Mouse (Mus musculus) MEL (cell line): ENCODE data around the gene Rcan1. TPM values are rescaled to one million over a fixed set of nuclear protein-coding genes. Genes with fewer than 3 reads are reported as not detected.

Experiments
- DNase-seq: peaks from one replicate; pipeline ENCODE4 v3.0.0; 2011; ENCODE audit warnings: low read depth, low spot score
- H3K27ac ChIP-seq: 2 replicates; pipeline ENCODE4 v1.5.1; 2012; ENCODE audit warnings: low read depth, mild to moderate bottlenecking, control low read depth, low read length, moderate library complexity; ENCODE audit not compliant: control insufficient read depth
- H3K27me3 ChIP-seq, 2 experiments: fragments of 150-350 bp in 1 of 2; sonication (generic) in 1 of 2; 2 replicates each; pipeline ENCODE4 v1.6.1; 2012; ENCODE audit warnings: low read length in 2 of 2, mild to moderate bottlenecking in 2 of 2, improper control_type of control experiment in 1 of 2, moderate library complexity in 1 of 2; ENCODE audit not compliant: insufficient read depth in 2 of 2, control insufficient read depth in 1 of 2
- H3K36me3 ChIP-seq, 2 experiments: 2 replicates each; pipeline ENCODE4 v1.6.1; 2012 to 2014; ENCODE audit warnings: low read length in 2 of 2, improper control_type of control experiment in 1 of 2, inconsistent platforms in 1 of 2, mild to moderate bottlenecking in 1 of 2; ENCODE audit not compliant: insufficient read depth in 2 of 2, control insufficient read depth in 1 of 2
- H3K4me1 ChIP-seq, 2 experiments: fragments of 150-350 bp in 1 of 2; sonication (generic) in 1 of 2; 2 replicates each; pipeline ENCODE4 v1.6.1; 2012; ENCODE audit warnings: low read length in 2 of 2, improper control_type of control experiment in 1 of 2, mild to moderate bottlenecking in 1 of 2; ENCODE audit not compliant: insufficient read depth in 2 of 2, control insufficient read depth in 1 of 2
- H3K4me3 ChIP-seq, 2 experiments: fragments of 150-350 bp in 1 of 2; sonication (generic) in 1 of 2; 2 replicates each; pipeline ENCODE4 v1.5.1; 2012; ENCODE audit warnings: low read depth in 2 of 2, low read length in 2 of 2, mild to moderate bottlenecking in 2 of 2, moderate library complexity in 2 of 2, control low read depth in 1 of 2, improper control_type of control experiment in 1 of 2; ENCODE audit not compliant: control insufficient read depth in 1 of 2, insufficient read depth in 1 of 2
- H3K79me2 ChIP-seq: 2 replicates; pipeline ENCODE4 v1.6.1; 2012; ENCODE audit warnings: mild to moderate bottlenecking, low read length, moderate library complexity; ENCODE audit not compliant: control insufficient read depth, poor library complexity, insufficient read depth
- H3K9ac ChIP-seq: 2 replicates; pipeline ENCODE4 v1.6.1; 2012; ENCODE audit warnings: low read depth, mild to moderate bottlenecking, control low read depth, low read length, moderate library complexity; ENCODE audit not compliant: control insufficient read depth, poor library complexity, severe bottlenecking
- H3K9me3 ChIP-seq: fragments of 150-350 bp; sonication (generic); replicated peaks from 2 replicates; pipeline ENCODE4 v1.6.1; 2012; ENCODE audit warnings: mild to moderate bottlenecking, low read length, improper control_type of control experiment, moderate library complexity; ENCODE audit not compliant: insufficient read depth
- BHLHE40 ChIP-seq: IDR thresholded peaks from 2 replicates; pipeline ENCODE4 v1.6.1; 2012; ENCODE audit warnings: low read depth, mild to moderate bottlenecking, inconsistent platforms, low read length, improper control_type of control experiment, borderline replicate concordance
- CTCF ChIP-seq, 3 experiments: IDR thresholded peaks in 2 of 3; conservative IDR thresholded peaks in 1 of 3; 2 replicates each; pipeline ENCODE4 v1.5.1; 2011 to 2012; ENCODE audit warnings: low read length in 3 of 3, low read depth in 2 of 3, mild to moderate bottlenecking in 2 of 3, improper control_type of control experiment in 1 of 3, inconsistent platforms in 1 of 3, mixed read lengths in 1 of 3, moderate library complexity in 1 of 3; ENCODE audit not compliant: control insufficient read depth in 1 of 3, insufficient read depth in 1 of 3, poor library complexity in 1 of 3, severe bottlenecking in 1 of 3
- EP300 ChIP-seq, 2 experiments: IDR thresholded peaks; 2 replicates each; pipeline ENCODE4 v1.6.1; 2011; ENCODE audit warnings: improper control_type of control experiment in 2 of 2, low read length in 2 of 2, low read depth in 1 of 2, mild to moderate bottlenecking in 1 of 2
- ETS1 ChIP-seq: IDR thresholded peaks from 2 replicates; pipeline ENCODE4 v1.6.1; 2012; ENCODE audit warnings: low read depth, mild to moderate bottlenecking, inconsistent platforms, low read length, improper control_type of control experiment, moderate library complexity
- GABPA ChIP-seq: IDR thresholded peaks from 2 replicates; pipeline ENCODE4 v1.6.1; 2012; ENCODE audit warnings: low read depth, mild to moderate bottlenecking, inconsistent platforms, low read length, improper control_type of control experiment, moderate library complexity
- GATA1 ChIP-seq: IDR thresholded peaks from 2 replicates; pipeline ENCODE4 v1.6.1; 2011; ENCODE audit warnings: low read depth, low read length, improper control_type of control experiment
- JUND ChIP-seq: IDR thresholded peaks from 2 replicates; pipeline ENCODE4 v1.6.1; 2011; ENCODE audit warnings: low read depth, mild to moderate bottlenecking, improper control_type of control experiment, low read length
- KAT2A ChIP-seq: conservative IDR thresholded peaks from 2 replicates; pipeline ENCODE4 v1.6.1; 2012; ENCODE audit warnings: low read depth, low read length, improper control_type of control experiment, inconsistent platforms
- MAX ChIP-seq: IDR thresholded peaks from 2 replicates; pipeline ENCODE4 v1.6.1; 2011; ENCODE audit warnings: low read length, improper control_type of control experiment
- MEF2A ChIP-seq: IDR thresholded peaks from 2 replicates; pipeline ENCODE4 v1.6.1; 2014; ENCODE audit warnings: low read depth, mild to moderate bottlenecking, inconsistent platforms, low read length, improper control_type of control experiment; ENCODE audit not compliant: poor library complexity, insufficient replicate concordance, severe bottlenecking; ENCODE audit errors: extremely low read depth
- MXI1 ChIP-seq: IDR thresholded peaks from 2 replicates; pipeline ENCODE4 v1.6.1; 2011; ENCODE audit warnings: mild to moderate bottlenecking, low read depth, low read length, improper control_type of control experiment
- MYB ChIP-seq: IDR thresholded peaks from 2 replicates; pipeline ENCODE4 v1.6.1; 2011; ENCODE audit warnings: mild to moderate bottlenecking, low read depth, low read length, improper control_type of control experiment
- MYC ChIP-seq: IDR thresholded peaks from 2 replicates; pipeline ENCODE4 v1.6.1; 2011; ENCODE audit warnings: low read depth, mild to moderate bottlenecking, low read length, improper control_type of control experiment, moderate library complexity
- POLR2A ChIP-seq, 2 experiments: IDR thresholded peaks; 2 replicates each; pipeline ENCODE4 v1.6.1; 2011 to 2012; ENCODE audit warnings: low read length in 2 of 2, mild to moderate bottlenecking in 2 of 2, control low read depth in 1 of 2, improper control_type of control experiment in 1 of 2, low read depth in 1 of 2, moderate library complexity in 1 of 2; ENCODE audit not compliant: control insufficient read depth in 1 of 2, insufficient read depth in 1 of 2, poor library complexity in 1 of 2
- POLR2AphosphoS2 ChIP-seq: IDR thresholded peaks from 2 replicates; pipeline ENCODE4 v1.6.1; 2011; ENCODE audit warnings: low read length, improper control_type of control experiment
- POLR2AphosphoS5 ChIP-seq: IDR thresholded peaks from 2 replicates; pipeline ENCODE4 v1.6.1; 2012; ENCODE audit warnings: low read depth, borderline replicate concordance, mild to moderate bottlenecking, inconsistent platforms, low read length, moderate library complexity, mixed read lengths
- RAD21 ChIP-seq: IDR thresholded peaks from 2 replicates; pipeline ENCODE4 v1.6.1; 2011; ENCODE audit warnings: mild to moderate bottlenecking, low read depth, low read length, improper control_type of control experiment
- RCOR1 ChIP-seq: IDR thresholded peaks from 2 replicates; pipeline ENCODE4 v1.6.1; 2012; ENCODE audit warnings: low read depth, mild to moderate bottlenecking, inconsistent platforms, low read length, improper control_type of control experiment
- SMC3 ChIP-seq: IDR thresholded peaks from 2 replicates; pipeline ENCODE4 v1.6.1; 2011; ENCODE audit warnings: low read depth, low read length, improper control_type of control experiment
- TAL1 ChIP-seq: IDR thresholded peaks from 2 replicates; pipeline ENCODE4 v1.6.1; 2012; ENCODE audit warnings: mild to moderate bottlenecking, inconsistent platforms, low read length, moderate library complexity, mixed read lengths
- TCF12 ChIP-seq: IDR thresholded peaks from 2 replicates; pipeline ENCODE4 v1.6.1; 2014; ENCODE audit warnings: low read depth, mild to moderate bottlenecking, inconsistent platforms, low read length, improper control_type of control experiment, moderate library complexity
- USF2 ChIP-seq, 2 experiments: IDR thresholded peaks; 2 replicates each; pipeline ENCODE4 v1.6.1; 2011 to 2012; ENCODE audit warnings: improper control_type of control experiment in 2 of 2, low read length in 2 of 2, borderline replicate concordance in 1 of 2, inconsistent platforms in 1 of 2, low read depth in 1 of 2, mild to moderate bottlenecking in 1 of 2; ENCODE audit not compliant: insufficient read depth in 1 of 2
- ZC3H11A ChIP-seq: IDR thresholded peaks from 2 replicates; pipeline ENCODE4 v1.6.1; 2012; ENCODE audit warnings: low read depth, mild to moderate bottlenecking, inconsistent platforms, low read length, improper control_type of control experiment
- ZNF384 ChIP-seq: IDR thresholded peaks from 2 replicates; pipeline ENCODE4 v1.6.1; 2012; ENCODE audit warnings: low read depth, mild to moderate bottlenecking, inconsistent platforms, low read length, improper control_type of control experiment
- polyA plus RNA-seq, 2 experiments: library from polyadenylated mRNA; stranded (reverse) in 1 of 2; unstranded in 1 of 2; fragments of >175 nt in 1 of 2; fragments of >200 nt in 1 of 2; gene quantifications; 2 replicates each; pipeline versions ENCODE4 v1.2.1 to v1.2.4; 2012; ENCODE audit warnings: low replicate concordance in 2 of 2, low read depth in 1 of 2; ENCODE audit not compliant: insufficient read length in 2 of 2, insufficient read depth in 1 of 2, missing spikeins in 1 of 2
- total RNA-seq: library from RNA; depleted of rRNA; stranded (reverse); fragments of 300-350 nt; gene quantifications from 2 replicates; pipeline ENCODE4 v1.2.3, GENCODE M21; 2012

Gene Rcan1
- total and polyA plus RNA-seq, 3 experiments: 9.5 to 14.6 TPM; not detected in 1

GRCm38 (mm10) chr16:92488456-92488855, 17.8 kb upstream of the Rcan1 start:
- Histone ChIP-seq H3K4me1 (peaks cover 5 to 17% of the 10 kb centered on the region in 2 experiments), H3K9me3 (no peaks in the 10 kb centered on the region), H3K4me3 (no peak overlapping the region), H3K27me3 (no peaks in the 10 kb centered on the region; a peak in 1 of 4 replicates), H3K79me2 (no peaks in the 10 kb centered on the region), H3K27ac (no peak overlapping the region), H3K9ac (no peak overlapping the region), H3K36me3 (peaks cover 0 to 7% of the 10 kb centered on the region in 2 experiments; a peak in 2 of 4 replicates)
- DNase-seq: no peak
- TF ChIP-seq MYB: no peak
- TF ChIP-seq ZC3H11A: no peak
- TF ChIP-seq ZNF384: no peak
- TF ChIP-seq USF2 (IDR thresholded peaks at IDR 0.05; ENCODE audit: borderline replicate concordance in 1 of 2, insufficient read depth in 1 of 2, low read depth in 1 of 2, low read length in 2 of 2): no peak
- no peak for TF ChIP-seq KAT2A
- TF ChIP-seq POLR2A (IDR thresholded peaks at IDR 0.05; ENCODE audit: control insufficient read depth in 1 of 2, insufficient read depth in 1 of 2, low read depth in 1 of 2, low read length in 2 of 2, poor library complexity in 1 of 2): no peak
- no peak for TF ChIP-seq MYC
- TF ChIP-seq MXI1: no peak
- no peak for TF ChIP-seq POLR2AphosphoS5
- TF ChIP-seq CTCF (IDR thresholded peaks at IDR 0.05 in 2 of 3, conservative IDR thresholded peaks at IDR 0.05 in 1 of 3; ENCODE audit: control insufficient read depth in 1 of 3, insufficient read depth in 1 of 3, low read depth in 2 of 3, low read length in 3 of 3, poor library complexity in 1 of 3, severe bottlenecking in 1 of 3): no peak
- TF ChIP-seq TCF12: no peak
- no peak for TF ChIP-seq GABPA
- no peak for TF ChIP-seq TAL1
- no peak for TF ChIP-seq POLR2AphosphoS2
- no peak for TF ChIP-seq RAD21
- TF ChIP-seq MEF2A: no peak
- TF ChIP-seq, all 39 proteins: peak for 0

GRCm38 (mm10) chr16:92487489-92487888, 16.8 kb upstream of the Rcan1 start:
- TF ChIP-seq RAD21 (peak; percentile 90), BHLHE40 (0 out of 2 replicates have a peak, but pooled peaks have one; percentile 14), CTCF (IDR thresholded peaks at IDR 0.05 in 2 of 3, conservative IDR thresholded peaks at IDR 0.05 in 1 of 3; ENCODE audit: control insufficient read depth in 1 of 3, insufficient read depth in 1 of 3, low read depth in 2 of 3, low read length in 3 of 3, poor library complexity in 1 of 3, severe bottlenecking in 1 of 3) (peak; percentile 41 to 87 (median 81)), POLR2AphosphoS5 (no peak), MYC (0 out of 2 replicates have a peak, but pooled peaks have one; percentile 30), ETS1 (peak; percentile 44; the same call in 1 of the 2 replicates), SMC3 (peak; percentile 83), TAL1 (peak; percentile 72), TCF12 (peak; percentile 71), MAX (no peak), MYB (no peak), RCOR1 (peak; percentile 72), GATA1 (peak; percentile 84), EP300 (IDR thresholded peaks at IDR 0.05; ENCODE audit: low read depth in 1 of 2, low read length in 2 of 2) (peak; percentile 45 to 71), JUND (no peak), ZC3H11A (peak; percentile 61)
- TF ChIP-seq, all 39 proteins: peak for 12
- peaks cover 0 to 7% of the 10 kb centered on the region in 2 experiments; a peak in 2 of 4 replicates for H3K36me3 ChIP-seq
- H3K4me3 ChIP-seq: no peak overlapping the region
- no peak overlapping the region for H3K27ac ChIP-seq
- H3K9ac ChIP-seq: no peak overlapping the region
- peak; percentile 85 for DNase-seq
- peaks cover 1 to 13% of the 10 kb centered on the region in 2 experiments for H3K4me1 ChIP-seq
- no peaks in the 10 kb centered on the region for H3K79me2 ChIP-seq
- H3K27me3 ChIP-seq: no peaks in the 10 kb centered on the region; a peak in 1 of 4 replicates
- no peaks in the 10 kb centered on the region for H3K9me3 ChIP-seq
